Mouse (Mus musculus): ENCODE measurements around the gene Hoxb4.
A peak's percentile ranks its signal among the peaks of the same experiment; 100 is the strongest.

Gene Hoxb4

GRCm38 (mm10) chr11:96284774-96285734 is 33.0 kb upstream of the Hoxb4 start:
- no peak for DNase-seq (ENCODE audit: low read depth, low spot score)

- DNase-seq (ENCODE audit: low read depth, low spot score): no peak
These were observed 32.0 kb upstream of the Hoxb4 start, which contains the start of gene Hoxb7 for GRCm38 (mm10) chr11:96285771-96286738. TSS of gene Hoxb7 (plus strand) at chr11:96286623.

GRCm38 (mm10) chr11:96286739-96287385 is 31.2 kb upstream of the Hoxb4 start:
- DNase-seq (ENCODE audit: low read depth, low spot score): no peak

GRCm38 (mm10) chr11:96287411-96287810 is 30.7 kb upstream of the Hoxb4 start:
- DNase-seq (ENCODE audit: low read depth, low spot score): no peak

- DNase-seq (ENCODE audit: low read depth, low spot score): no peak
These were observed 29.4 kb upstream of the Hoxb4 start for GRCm38 (mm10) chr11:96288455-96289221.

GRCm38 (mm10) chr11:96289293-96289692 is 28.8 kb upstream of the Hoxb4 start:
- no peak for DNase-seq (ENCODE audit: low read depth, low spot score)

GRCm38 (mm10) chr11:96289837-96290236 is 28.2 kb upstream of the Hoxb4 start:
- DNase-seq (ENCODE audit: low read depth, low spot score): no peak

- DNase-seq (ENCODE audit: low read depth, low spot score): no peak
These were observed 27.2 kb upstream of the Hoxb4 start for GRCm38 (mm10) chr11:96290705-96291355.

- no peak for DNase-seq (ENCODE audit: low read depth, low spot score)
These were observed 26.1 kb upstream of the Hoxb4 start, which contains the start of gene Hoxb6 for GRCm38 (mm10) chr11:96291681-96292564. TSS of gene Hoxb6 (plus strand) at chr11:96292476.

- no peak for DNase-seq (ENCODE audit: low read depth, low spot score)
These were observed 25.3 kb upstream of the Hoxb4 start for GRCm38 (mm10) chr11:96292565-96293301.

GRCm38 (mm10) chr11:96293302-96293921 is 24.7 kb upstream of the Hoxb4 start:
- DNase-seq (ENCODE audit: low read depth, low spot score): no peak

GRCm38 (mm10) chr11:96294245-96295091 is 23.6 kb upstream of the Hoxb4 start:
- peak; percentile 57 for DNase-seq (ENCODE audit: low read depth, low spot score)

- DNase-seq (ENCODE audit: low read depth, low spot score): no peak
These were observed 22.8 kb upstream of the Hoxb4 start for GRCm38 (mm10) chr11:96295092-96295835.

- no peak for DNase-seq (ENCODE audit: low read depth, low spot score)
These were observed 21.1 kb upstream of the Hoxb4 start for GRCm38 (mm10) chr11:96296997-96297396.

GRCm38 (mm10) chr11:96297428-96297827 is 20.6 kb upstream of the Hoxb4 start:
- no peak for DNase-seq (ENCODE audit: low read depth, low spot score)

- no peak for DNase-seq (ENCODE audit: low read depth, low spot score)
These were observed 20.0 kb upstream of the Hoxb4 start for GRCm38 (mm10) chr11:96297968-96298635.
